Mouse (Mus musculus) intestine, postnatal 0 days (tissue): Measurements from ENCODE around the gene Rps19bp1. TPM values are rescaled to one million over a fixed set of nuclear protein-coding genes. Genes with fewer than 3 reads are reported as not detected.

Experiments used
- ATAC-seq: fragments of 200-750 bp; cut with Nextera tagmentation; 2 replicates; pipeline ENCODE4 v1.8.0; 2017; ENCODE audit warnings: mild to moderate bottlenecking, moderate TSS enrichment, moderate library complexity
- H3K27ac ChIP-seq: fragments of 300-500 bp; sonication (generic); 2 replicates; pipeline ENCODE4 v1.5.1; 2014; ENCODE audit warnings: mild to moderate bottlenecking, low read depth, low read length, moderate library complexity
- H3K27me3 ChIP-seq: fragments of 300-500 bp; sonication (generic); replicated peaks from 2 replicates; pipeline ENCODE4 v1.6.1; 2014; ENCODE audit warnings: low read length, mixed read lengths; ENCODE audit not compliant: control insufficient read depth, insufficient read depth
- H3K36me3 ChIP-seq: fragments of 300-500 bp; sonication (generic); 2 replicates; pipeline ENCODE4 v1.6.1; 2014; ENCODE audit warnings: mild to moderate bottlenecking, moderate library complexity; ENCODE audit not compliant: control insufficient read depth, insufficient read depth
- H3K4me1 ChIP-seq: fragments of 300-500 bp; sonication (generic); replicated peaks from 2 replicates; pipeline ENCODE4 v1.6.1; 2014; ENCODE audit warnings: antibody characterized with exemption, low read length, mixed read lengths; ENCODE audit not compliant: control insufficient read depth, insufficient read depth
- H3K4me2 ChIP-seq: fragments of 300-500 bp; sonication (generic); replicated peaks from 2 replicates; pipeline ENCODE4 v1.6.1; 2014; ENCODE audit warnings: low read depth, mild to moderate bottlenecking, moderate library complexity
- H3K4me3 ChIP-seq: fragments of 300-500 bp; sonication (generic); 2 replicates; pipeline ENCODE4 v1.5.1; 2014; ENCODE audit warnings: low read depth, low read length
- H3K9ac ChIP-seq: fragments of 300-500 bp; sonication (generic); 2 replicates; pipeline ENCODE4 v1.6.1; 2014; ENCODE audit warnings: mild to moderate bottlenecking, low read depth, low read length
- H3K9me3 ChIP-seq: fragments of 300-500 bp; sonication (generic); 2 replicates; pipeline ENCODE4 v1.6.1; 2016; ENCODE audit warnings: mixed run types; ENCODE audit not compliant: control insufficient read depth
- CTCF ChIP-seq: sonication (generic); IDR thresholded peaks from 2 replicates; pipeline ENCODE4 v1.5.1; 2016; ENCODE audit warnings: low read depth, mild to moderate bottlenecking, control low read depth, antibody characterized with exemption, moderate library complexity
- WGBS: fragments of 180-500 bp; shearing (Covaris S2); extraction: QIAGEN DNeasy Blood & Tissue Kit; methylation state at CpG from one replicate; pipeline ENCODE4 v1.1.7; 2014; 5-methylcytosine and 5-hydroxymethylcytosine counted together
- polyA plus RNA-seq: library from polyadenylated mRNA; unstranded; fragments of >200 nt; fragmentation: Nextera tagmentation; extraction: Ambion mirVana; gene quantifications from 2 replicates; pipeline ENCODE4 v1.2.1, GENCODE M21; 2015

The Rps19bp1 gene
- polyA plus RNA-seq, 1 experiment from 2014 or later, result 48.4 TPM

DNA sequence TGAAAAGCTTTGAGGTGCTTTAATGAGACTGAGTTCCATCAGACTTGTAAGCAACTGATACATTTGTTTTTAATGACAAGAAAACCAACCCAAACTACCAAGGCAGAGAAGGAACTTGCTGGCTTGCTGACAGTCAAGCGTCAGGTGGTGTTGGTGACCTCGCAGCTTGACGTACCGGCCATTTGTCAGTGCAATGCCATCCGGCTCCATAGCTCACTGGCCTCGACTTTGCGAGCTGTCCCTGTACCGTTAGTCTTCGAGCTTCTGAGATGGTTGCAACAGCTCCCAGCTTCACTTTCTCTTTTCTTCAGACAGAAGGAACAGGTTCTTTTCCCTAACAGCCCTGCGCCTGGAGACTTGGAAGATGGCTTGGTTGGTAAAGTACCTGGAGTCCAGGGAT, 46.6 kb downstream of the Rps19bp1 start:
- no peak overlapping the region for H3K9ac ChIP-seq
- no peak overlapping the region for H3K4me2 ChIP-seq
- no peak for TF ChIP-seq CTCF
- ATAC-seq, result no peak
- 90% methylated on average over 10 of the region's 10 CpGs for WGBS
- H3K4me3 ChIP-seq, result no peak overlapping the region
- H3K27ac ChIP-seq, result no peak overlapping the region
- H3K4me1 ChIP-seq, result no peaks in the 10 kb centered on the region
- peaks cover 14% of the 10 kb centered on the region; the same call in 1 of the 2 replicates for H3K36me3 ChIP-seq
- no peaks in the 10 kb centered on the region for H3K9me3 ChIP-seq
- H3K27me3 ChIP-seq, result no peaks in the 10 kb centered on the region

- H3K27ac ChIP-seq, result no peak overlapping the region
- no peak overlapping the region for H3K4me2 ChIP-seq
- no peaks in the 10 kb centered on the region for H3K9me3 ChIP-seq
- no peaks in the 10 kb centered on the region for H3K27me3 ChIP-seq
- 59% methylated on average over 9 of the region's 9 CpGs for WGBS
- no peak overlapping the region for H3K4me3 ChIP-seq
- ATAC-seq, result no peak
- H3K9ac ChIP-seq, result no peak overlapping the region
- peaks cover 24% of the 10 kb centered on the region for H3K36me3 ChIP-seq
- TF ChIP-seq CTCF, result no peak
- no peaks in the 10 kb centered on the region for H3K4me1 ChIP-seq
These were observed 47.7 kb downstream of the Rps19bp1 start for GRCm38 (mm10) chr15:80216480-80216820.

DNA sequence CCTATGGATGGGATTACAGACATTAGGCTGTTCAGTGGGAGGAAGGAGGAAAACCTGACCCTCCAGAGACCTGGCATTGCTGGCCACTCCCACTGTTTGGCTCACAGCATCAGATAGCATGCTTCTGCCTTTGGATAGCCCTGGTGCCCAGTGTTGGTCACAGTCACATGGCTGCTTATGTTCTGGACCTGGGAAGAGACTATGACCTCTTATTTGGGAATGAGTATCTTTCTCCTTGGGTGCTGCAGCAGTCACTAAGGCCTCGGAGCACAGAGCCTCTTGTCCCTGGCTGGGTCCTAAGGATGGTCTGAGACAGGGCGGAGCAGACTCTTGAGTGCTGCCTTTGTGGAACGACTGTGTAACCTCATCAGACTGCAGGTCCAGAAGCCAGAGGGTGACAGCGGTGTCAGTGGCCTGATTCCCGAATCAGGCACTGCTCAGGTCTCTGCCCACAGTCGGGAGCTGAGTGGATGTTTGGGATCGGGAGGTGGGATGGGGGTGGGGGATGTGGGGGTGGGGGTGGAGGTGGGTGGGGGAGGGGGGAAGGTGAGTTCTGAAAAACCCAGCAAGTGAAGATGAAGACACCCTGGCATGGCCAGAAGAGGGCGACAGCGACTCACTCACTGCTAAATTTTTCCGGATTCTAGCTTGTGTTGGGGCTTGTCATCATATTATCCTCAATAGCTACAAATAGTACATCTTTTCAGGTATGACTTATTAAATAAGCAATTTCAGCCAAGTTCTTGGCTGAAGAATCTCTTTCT, 48.2 kb downstream of the Rps19bp1 start:
- Histone ChIP-seq H3K9me3 (no peaks in the 10 kb centered on the region), H3K27me3 (no peaks in the 10 kb centered on the region), H3K4me3 (no peak overlapping the region), H3K4me2 (no peak overlapping the region), H3K36me3 (peaks cover 29% of the 10 kb centered on the region), H3K27ac (no peak overlapping the region), H3K9ac (no peak overlapping the region), H3K4me1 (no peaks in the 10 kb centered on the region)
- peak; percentile 66 for TF ChIP-seq CTCF
- no peak for ATAC-seq
- 19% methylated on average over 10 of the region's 10 CpGs for WGBS

DNA sequence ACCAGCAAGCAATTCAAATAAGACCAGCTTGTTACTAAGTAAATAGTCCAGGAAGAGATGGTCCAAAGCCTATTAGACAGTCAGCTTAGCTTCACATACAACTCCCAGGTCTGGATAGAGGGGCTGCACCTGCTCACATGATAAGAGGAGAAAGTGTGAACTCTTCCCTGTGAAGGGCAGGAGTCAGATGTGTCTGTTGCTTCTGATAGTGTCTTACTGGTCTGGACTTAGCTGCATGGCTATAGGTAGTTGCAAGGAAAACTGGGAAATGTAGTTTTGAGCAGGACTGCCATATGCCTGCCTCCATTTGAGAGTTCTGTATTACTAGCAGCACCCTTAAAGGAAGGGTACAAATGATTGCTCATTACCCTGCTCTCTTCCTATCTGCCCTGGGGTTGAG, 50.4 kb downstream of the Rps19bp1 start:
- Histone ChIP-seq H3K27ac (no peak overlapping the region), H3K27me3 (no peaks in the 10 kb centered on the region), H3K4me2 (no peak overlapping the region), H3K4me1 (no peaks in the 10 kb centered on the region), H3K9me3 (no peaks in the 10 kb centered on the region), H3K4me3 (no peak overlapping the region), H3K36me3 (peaks cover 34% of the 10 kb centered on the region), H3K9ac (no peak overlapping the region)
- TF ChIP-seq CTCF, result no peak
- no peak for ATAC-seq

Other genes with a start within 250 kb of the Rps19bp1 start
- 6.9 and 7.1 TPM in 2 replicates for gene Pdgfb, start 249.3 kb downstream of the Rps19bp1 start, polyA plus RNA-seq
- 6.8 and 10.4 TPM in 2 replicates for gene Syngr1, start 173.0 kb downstream of the Rps19bp1 start, polyA plus RNA-seq
- gene Rpl3, start 172.4 kb downstream of the Rps19bp1 start, polyA plus RNA-seq, result 436 and 450 TPM in 2 replicates
- gene Tab1, start 131.2 kb downstream of the Rps19bp1 start, polyA plus RNA-seq, result 12.6 and 13.6 TPM in 2 replicates
- 12.2 and 13.1 TPM in 2 replicates for gene Mgat3, start 90.6 kb downstream of the Rps19bp1 start, polyA plus RNA-seq
- 12.0 and 14.2 TPM in 2 replicates for gene Mief1, start 30.3 kb downstream of the Rps19bp1 start, polyA plus RNA-seq
- gene AC140267.1, start 28.5 kb downstream of the Rps19bp1 start, polyA plus RNA-seq, result not detected in 2 replicates
- gene Atf4, start 9.1 kb downstream of the Rps19bp1 start, polyA plus RNA-seq, result 95.2 and 106 TPM in 2 replicates
- 0.03 TPM in 1 of 2 replicates, not detected in the other for gene Cacna1i, start 22.9 kb upstream of the Rps19bp1 start, polyA plus RNA-seq